Mouse (Mus musculus): ENCODE results near the gene Prkcd. TPM values are rescaled to one million over a fixed set of nuclear protein-coding genes. Genes with fewer than 3 reads are reported as not detected.
A peak's percentile ranks its signal among the peaks of the same experiment; 100 is the strongest.

The Prkcd gene
- total and polyA plus RNA-seq, 2 experiments from 2014 or later = 14.9 to 19.3 TPM

- no peak overlapping the region for H3K4me2 ChIP-seq (ENCODE audit: low read depth, low read length)
- 9% methylated on average over 4 of the region's 4 CpGs for WGBS
- DNase-seq (ENCODE audit: low spot score) = peak; percentile 94
- peak; percentile 97 for ATAC-seq (ENCODE audit: insufficient read depth, low read depth)
- no peaks in the 10 kb centered on the region for H3K27me3 ChIP-seq (ENCODE audit: control insufficient read depth, insufficient read depth, low read length)
- H3K9ac ChIP-seq (replicated peaks; ENCODE audit: low read depth, low read length) = no peak overlapping the region
- peaks cover 12% of the 10 kb centered on the region; the same call in 1 of the 2 replicates for H3K4me1 ChIP-seq (ENCODE audit: control insufficient read depth, insufficient read depth)
- 0 out of 2 replicates have a peak overlapping the region, but pooled peaks have one; percentile 44 for H3K27ac ChIP-seq (ENCODE audit: low read depth)
- no peak overlapping the region for H3K4me3 ChIP-seq (ENCODE audit: low read depth, low read length)
- H3K9me3 ChIP-seq (replicated peaks; ENCODE audit: control insufficient read depth, low read length) = no peaks in the 10 kb centered on the region
- no peaks in the 10 kb centered on the region for H3K36me3 ChIP-seq (replicated peaks; ENCODE audit: control insufficient read depth, insufficient read depth, low read length)
- TF ChIP-seq EP300 (IDR thresholded peaks at IDR 0.05; ENCODE audit: low read depth) (no peak), CTCF (IDR thresholded peaks at IDR 0.05; ENCODE audit: low read depth) (peak; percentile 78)
These were observed 25.0 kb upstream of the Prkcd start for GRCm38 (mm10) chr14:30650969-30651368.

GRCm38 (mm10) chr14:30649745-30650144 is 23.7 kb upstream of the Prkcd start:
- Histone ChIP-seq H3K4me3 (ENCODE audit: low read depth, low read length) (no peak overlapping the region), H3K4me2 (ENCODE audit: low read depth, low read length) (no peak overlapping the region), H3K9me3 (replicated peaks; ENCODE audit: control insufficient read depth, low read length) (no peaks in the 10 kb centered on the region), H3K36me3 (replicated peaks; ENCODE audit: control insufficient read depth, insufficient read depth, low read length) (no peaks in the 10 kb centered on the region), H3K27ac (ENCODE audit: low read depth) (no peak overlapping the region), H3K27me3 (ENCODE audit: control insufficient read depth, insufficient read depth, low read length) (no peaks in the 10 kb centered on the region), H3K4me1 (ENCODE audit: control insufficient read depth, insufficient read depth) (peaks cover 7% of the 10 kb centered on the region; the same call in 1 of the 2 replicates), H3K9ac (replicated peaks; ENCODE audit: low read depth, low read length) (no peak overlapping the region)
- no peak for ATAC-seq (ENCODE audit: insufficient read depth, low read depth)
- TF ChIP-seq CTCF (IDR thresholded peaks at IDR 0.05; ENCODE audit: low read depth) = no peak
- TF ChIP-seq EP300 (IDR thresholded peaks at IDR 0.05; ENCODE audit: low read depth) = no peak
- WGBS = 86% methylated on average over 8 of the region's 8 CpGs
- no peak for DNase-seq (ENCODE audit: low spot score)

GRCm38 (mm10) chr14:30648478-30648877 is 22.5 kb upstream of the Prkcd start:
- ATAC-seq (ENCODE audit: insufficient read depth, low read depth) (no peak), DNase-seq (ENCODE audit: low spot score) (no peak)
- Histone ChIP-seq H3K4me2 (ENCODE audit: low read depth, low read length) (no peak overlapping the region), H3K36me3 (replicated peaks; ENCODE audit: control insufficient read depth, insufficient read depth, low read length) (no peaks in the 10 kb centered on the region), H3K27ac (ENCODE audit: low read depth) (no peak overlapping the region), H3K9me3 (replicated peaks; ENCODE audit: control insufficient read depth, low read length) (no peaks in the 10 kb centered on the region), H3K4me1 (ENCODE audit: control insufficient read depth, insufficient read depth) (0 out of 2 replicates have a peak, but pooled peaks cover 5% of the 10 kb centered on the region), H3K4me3 (ENCODE audit: low read depth, low read length) (no peak overlapping the region), H3K9ac (replicated peaks; ENCODE audit: low read depth, low read length) (no peak overlapping the region), H3K27me3 (ENCODE audit: control insufficient read depth, insufficient read depth, low read length) (no peaks in the 10 kb centered on the region)
- 57% methylated on average over 3 of the region's 3 CpGs for WGBS
- TF ChIP-seq EP300 (IDR thresholded peaks at IDR 0.05; ENCODE audit: low read depth) (no peak), CTCF (IDR thresholded peaks at IDR 0.05; ENCODE audit: low read depth) (no peak)

GRCm38 (mm10) chr14:30646486-30646885 is 20.5 kb upstream of the Prkcd start:
- no peak overlapping the region for H3K27ac ChIP-seq (ENCODE audit: low read depth)

GRCm38 (mm10) chr14:30645066-30645465 is 19.1 kb upstream of the Prkcd start:
- H3K27me3 ChIP-seq (ENCODE audit: control insufficient read depth, insufficient read depth, low read length) = no peaks in the 10 kb centered on the region
- no peaks in the 10 kb centered on the region for H3K9me3 ChIP-seq (replicated peaks; ENCODE audit: control insufficient read depth, low read length)
- H3K27ac ChIP-seq (ENCODE audit: low read depth) = no peak overlapping the region
- no peak overlapping the region for H3K4me2 ChIP-seq (ENCODE audit: low read depth, low read length)
- no peak for TF ChIP-seq CTCF (IDR thresholded peaks at IDR 0.05; ENCODE audit: low read depth)
- no peak for TF ChIP-seq EP300 (IDR thresholded peaks at IDR 0.05; ENCODE audit: low read depth)
- no peak overlapping the region for H3K4me3 ChIP-seq (ENCODE audit: low read depth, low read length)
- WGBS = 56% methylated on average over 8 of the region's 8 CpGs
- H3K4me1 ChIP-seq (ENCODE audit: control insufficient read depth, insufficient read depth) = no peaks in the 10 kb centered on the region
- no peaks in the 10 kb centered on the region for H3K36me3 ChIP-seq (replicated peaks; ENCODE audit: control insufficient read depth, insufficient read depth, low read length)
- ATAC-seq (ENCODE audit: insufficient read depth, low read depth) (no peak), DNase-seq (ENCODE audit: low spot score) (no peak)
- H3K9ac ChIP-seq (replicated peaks; ENCODE audit: low read depth, low read length) = no peak overlapping the region

More at GRCm38 (mm10) chr14:30646486-30646885, 20.5 kb upstream of the Prkcd start:
- no peak overlapping the region for H3K4me3 ChIP-seq (ENCODE audit: low read depth, low read length)
- H3K9me3 ChIP-seq (replicated peaks; ENCODE audit: control insufficient read depth, low read length) = no peaks in the 10 kb centered on the region
- no peak overlapping the region for H3K9ac ChIP-seq (replicated peaks; ENCODE audit: low read depth, low read length)
- ATAC-seq (ENCODE audit: insufficient read depth, low read depth) (no peak), DNase-seq (ENCODE audit: low spot score) (no peak)
- TF ChIP-seq EP300 (IDR thresholded peaks at IDR 0.05; ENCODE audit: low read depth) = no peak
- no peak for TF ChIP-seq CTCF (IDR thresholded peaks at IDR 0.05; ENCODE audit: low read depth)
- 0 out of 2 replicates have a peak, but pooled peaks cover 5% of the 10 kb centered on the region for H3K4me1 ChIP-seq (ENCODE audit: control insufficient read depth, insufficient read depth)
- 69% methylated on average over 1 of the region's 1 CpGs for WGBS
- no peak overlapping the region for H3K4me2 ChIP-seq (ENCODE audit: low read depth, low read length)
- no peaks in the 10 kb centered on the region for H3K27me3 ChIP-seq (ENCODE audit: control insufficient read depth, insufficient read depth, low read length)
- no peaks in the 10 kb centered on the region for H3K36me3 ChIP-seq (replicated peaks; ENCODE audit: control insufficient read depth, insufficient read depth, low read length)

GRCm38 (mm10) chr14:30644026-30644425 is 18.0 kb upstream of the Prkcd start:
- Histone ChIP-seq H3K9ac (replicated peaks; ENCODE audit: low read depth, low read length) (no peak overlapping the region), H3K27ac (ENCODE audit: low read depth) (no peak overlapping the region), H3K27me3 (ENCODE audit: control insufficient read depth, insufficient read depth, low read length) (no peaks in the 10 kb centered on the region), H3K36me3 (replicated peaks; ENCODE audit: control insufficient read depth, insufficient read depth, low read length) (no peaks in the 10 kb centered on the region), H3K4me3 (ENCODE audit: low read depth, low read length) (no peak overlapping the region), H3K4me2 (ENCODE audit: low read depth, low read length) (no peak overlapping the region), H3K9me3 (replicated peaks; ENCODE audit: control insufficient read depth, low read length) (no peaks in the 10 kb centered on the region), H3K4me1 (ENCODE audit: control insufficient read depth, insufficient read depth) (no peaks in the 10 kb centered on the region)
- WGBS = 92% methylated on average over 2 of the region's 2 CpGs
- TF ChIP-seq CTCF (IDR thresholded peaks at IDR 0.05; ENCODE audit: low read depth) (no peak), EP300 (IDR thresholded peaks at IDR 0.05; ENCODE audit: low read depth) (no peak)
- ATAC-seq (ENCODE audit: insufficient read depth, low read depth) (no peak), DNase-seq (ENCODE audit: low spot score) (no peak)

Data from heart, postnatal 0 days (tissue).